Mouse (Mus musculus) small intestine, adult 2 months (tissue): ENCODE results near the gene Cckbr. TPM values are rescaled to one million over a fixed set of nuclear protein-coding genes. Genes with fewer than 3 reads are reported as not detected.
A peak's percentile ranks its signal among the peaks of the same experiment; 100 is the strongest.

ENCODE experiments used
- H3K27ac ChIP-seq: fragments of 200-500 bp; 2 replicates; pipeline ENCODE4 v1.5.1; 2012; ENCODE audit warnings: low read depth, low read length, control low read depth, inconsistent platforms; ENCODE audit not compliant: insufficient read depth
- H3K27me3 ChIP-seq: fragments of 200-500 bp; 2 replicates; pipeline ENCODE4 v1.6.1; 2012; ENCODE audit warnings: mild to moderate bottlenecking, moderate library complexity, low read length, inconsistent platforms; ENCODE audit not compliant: control insufficient read depth, insufficient read depth
- H3K36me3 ChIP-seq: fragments of 200-500 bp; 2 replicates; pipeline ENCODE4 v1.6.1; 2012; ENCODE audit warnings: mild to moderate bottlenecking, low read length, control low read depth, inconsistent platforms; ENCODE audit not compliant: control insufficient read depth, insufficient read depth
- H3K4me1 ChIP-seq: fragments of 200-500 bp; 2 replicates; pipeline ENCODE4 v1.6.1; 2012; ENCODE audit warnings: low read length, inconsistent platforms, mixed read lengths; ENCODE audit not compliant: control insufficient read depth, insufficient read depth, insufficient read length
- H3K4me3 ChIP-seq: fragments of 200-500 bp; 2 replicates; pipeline ENCODE4 v1.5.1; 2012; ENCODE audit warnings: low read depth, mild to moderate bottlenecking, control low read depth, inconsistent platforms, low read length, moderate library complexity
- CTCF ChIP-seq: fragments of 200-500 bp; IDR thresholded peaks from 2 replicates; pipeline ENCODE4 v1.5.1; 2012; ENCODE audit warnings: low read depth, mild to moderate bottlenecking, control low read depth, inconsistent platforms, low read length, moderate library complexity, mixed read lengths; ENCODE audit not compliant: insufficient replicate concordance, insufficient read length; ENCODE audit errors: extremely low read depth
- POLR2A ChIP-seq: fragments of 200-500 bp; IDR thresholded peaks from 2 replicates; pipeline ENCODE4 v1.6.1; 2012; ENCODE audit warnings: low read depth, mild to moderate bottlenecking, control low read depth, inconsistent platforms, low read length, moderate library complexity
- WGBS: fragments of 180-500 bp; shearing (Covaris S2); methylation state at CpG from one replicate; pipeline ENCODE4 v1.1.7; 2018; 5-methylcytosine and 5-hydroxymethylcytosine counted together
- polyA plus RNA-seq: library from polyadenylated mRNA; depleted of rRNA; stranded (reverse); fragments of >200 nt; gene quantifications from 2 replicates; pipeline ENCODE4 v1.2.3, GENCODE M21; 2012

Gene Cckbr
- polyA plus RNA-seq, 1 experiment: 0.04 TPM

GRCm38 (mm10) chr7:105475396-105475949 is 49.9 kb downstream of the Cckbr start:
- H3K36me3 ChIP-seq: no peaks in the 10 kb centered on the region
- WGBS: 62% methylated on average over 7 of the region's 7 CpGs
- H3K27ac ChIP-seq: no peak overlapping the region
- H3K4me3 ChIP-seq: no peak overlapping the region
- no peaks in the 10 kb centered on the region for H3K27me3 ChIP-seq
- no peaks in the 10 kb centered on the region for H3K4me1 ChIP-seq
- TF ChIP-seq CTCF (no peak), POLR2A (no peak)

DNA sequence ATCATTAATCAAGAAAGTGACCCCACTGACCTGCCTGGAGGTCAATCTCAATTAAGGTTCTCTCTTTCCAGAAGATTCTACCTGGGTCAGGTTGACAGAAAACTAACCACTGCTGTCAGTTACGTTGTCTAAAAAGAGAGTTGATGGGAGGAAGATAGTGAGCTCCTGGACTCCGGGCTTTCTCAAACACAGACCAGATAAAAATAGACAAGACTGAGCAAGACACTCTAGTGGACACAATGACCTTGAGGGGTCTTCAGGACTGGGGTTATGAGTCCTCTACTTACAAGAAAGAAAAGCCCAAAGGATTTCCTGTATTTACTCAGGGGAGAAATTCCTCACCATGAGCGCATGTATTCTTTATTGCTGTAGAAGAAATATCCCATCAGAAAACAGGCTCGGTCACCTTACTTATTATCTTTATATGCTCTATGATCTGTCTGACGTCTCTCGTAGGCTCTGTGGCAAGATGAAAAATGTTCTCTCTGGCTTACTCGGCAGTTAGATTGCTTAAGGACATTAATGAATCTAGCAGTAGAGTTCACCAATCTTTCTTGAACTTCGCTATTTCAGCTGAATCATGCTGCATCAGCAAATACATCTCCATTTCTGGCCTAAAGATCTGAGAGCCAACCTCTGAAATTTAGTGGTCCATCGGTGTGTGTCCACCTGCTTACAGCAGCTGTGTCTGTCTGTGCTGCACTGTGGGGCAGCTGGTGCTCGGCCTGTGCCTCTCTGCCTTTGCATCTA is 51.3 kb downstream of the Cckbr start:
- 59% methylated on average over 10 of the region's 10 CpGs for WGBS
- H3K4me3 ChIP-seq: no peak overlapping the region

GRCm38 (mm10) chr7:105477433-105477700 is 51.8 kb downstream of the Cckbr start:
- H3K4me1 ChIP-seq: peaks cover under 1% of the 10 kb centered on the region; the same call in 1 of the 2 replicates
- TF ChIP-seq CTCF: no peak
- no peak for TF ChIP-seq POLR2A
- 90% methylated on average over 1 of the region's 1 CpGs for WGBS
- H3K36me3 ChIP-seq: no peaks in the 10 kb centered on the region
- H3K27me3 ChIP-seq: no peaks in the 10 kb centered on the region
- H3K4me3 ChIP-seq: no peak overlapping the region
- no peak overlapping the region for H3K27ac ChIP-seq

More for the DNA sequence above, 51.3 kb downstream of the Cckbr start:
- no peak overlapping the region for H3K27ac ChIP-seq
- no peaks in the 10 kb centered on the region for H3K4me1 ChIP-seq
- no peak for TF ChIP-seq CTCF
- no peak for TF ChIP-seq POLR2A
- H3K27me3 ChIP-seq: no peaks in the 10 kb centered on the region
- no peaks in the 10 kb centered on the region for H3K36me3 ChIP-seq

- TF ChIP-seq POLR2A: no peak
- TF ChIP-seq CTCF: peak; percentile 50; the same call in 1 of the 2 replicates
- WGBS: 56% methylated on average over 3 of the region's 3 CpGs
- Histone ChIP-seq H3K4me3 (no peak overlapping the region), H3K27ac (no peak overlapping the region), H3K4me1 (peaks cover 2% of the 10 kb centered on the region; the same call in 1 of the 2 replicates), H3K27me3 (no peaks in the 10 kb centered on the region), H3K36me3 (no peaks in the 10 kb centered on the region)
These were observed 52.3 kb downstream of the Cckbr start for GRCm38 (mm10) chr7:105477841-105478240.

DNA sequence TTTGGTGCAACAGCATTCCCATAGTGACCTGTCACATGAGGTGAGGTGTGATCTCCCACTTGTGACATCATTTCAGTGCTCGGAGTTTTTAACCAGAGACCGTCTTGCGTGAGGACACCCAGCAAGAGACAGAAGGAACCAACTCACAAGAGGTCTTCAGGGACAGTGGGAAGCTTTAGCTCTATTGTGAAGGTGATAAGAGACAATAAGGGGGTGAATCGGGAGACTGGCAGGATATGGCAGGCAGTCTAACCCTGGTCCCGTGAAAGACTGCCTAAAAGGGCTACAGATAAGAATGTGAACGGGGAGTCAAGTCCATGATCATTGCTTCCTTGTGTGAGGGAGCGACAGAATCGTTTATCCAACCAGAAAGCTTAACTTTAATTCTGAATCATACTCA is 52.8 kb downstream of the Cckbr start:
- TF ChIP-seq CTCF: no peak
- TF ChIP-seq POLR2A: no peak
- peaks cover 2% of the 10 kb centered on the region; the same call in 1 of the 2 replicates for H3K4me1 ChIP-seq
- H3K36me3 ChIP-seq: no peaks in the 10 kb centered on the region
- H3K27me3 ChIP-seq: no peaks in the 10 kb centered on the region
- no peak overlapping the region for H3K27ac ChIP-seq
- no peak overlapping the region for H3K4me3 ChIP-seq
- WGBS: 67% methylated on average over 8 of the region's 8 CpGs

- 78% methylated on average over 6 of the region's 6 CpGs for WGBS
- Histone ChIP-seq H3K27ac (no peak overlapping the region), H3K36me3 (no peaks in the 10 kb centered on the region), H3K4me3 (no peak overlapping the region), H3K4me1 (peaks cover 2% of the 10 kb centered on the region; the same call in 1 of the 2 replicates), H3K27me3 (no peaks in the 10 kb centered on the region)
- TF ChIP-seq POLR2A: no peak
- TF ChIP-seq CTCF: no peak
These were observed 53.7 kb downstream of the Cckbr start for GRCm38 (mm10) chr7:105479232-105479631.

GRCm38 (mm10) chr7:105480081-105480480 is 54.5 kb downstream of the Cckbr start:
- TF ChIP-seq POLR2A (no peak), CTCF (no peak)
- H3K27me3 ChIP-seq: no peaks in the 10 kb centered on the region
- H3K27ac ChIP-seq: peak overlapping the region; percentile 81
- peaks cover 2% of the 10 kb centered on the region; the same call in 1 of the 2 replicates for H3K4me1 ChIP-seq
- H3K4me3 ChIP-seq: no peak overlapping the region
- WGBS: 53% methylated on average over 5 of the region's 5 CpGs
- H3K36me3 ChIP-seq: no peaks in the 10 kb centered on the region
